Mouse (Mus musculus): ENCODE results near the gene Tmem60. TPM values are rescaled to one million over a fixed set of nuclear protein-coding genes. Genes with fewer than 3 reads are reported as not detected.

The Tmem60 gene
- polyA plus RNA-seq, 1 experiment, result 14.5 TPM

DNA sequence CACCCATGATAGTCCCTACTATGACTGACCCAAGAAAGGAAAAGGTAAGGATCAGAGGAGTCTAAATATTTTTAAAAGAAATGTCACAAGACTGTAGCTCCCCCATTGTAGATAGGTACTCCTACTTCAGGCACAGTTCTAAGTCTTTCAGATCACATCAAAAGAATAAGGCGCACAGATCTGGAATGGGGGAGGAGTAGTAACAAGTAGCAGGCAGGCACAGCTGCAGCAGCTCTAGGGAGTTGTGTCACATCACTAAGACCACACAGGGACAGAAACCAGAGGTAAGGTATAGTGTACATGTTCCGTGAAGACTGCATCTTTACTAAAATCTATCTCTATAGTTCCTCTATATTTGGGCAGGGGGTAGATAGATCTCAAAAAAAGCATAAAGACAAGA is 29.8 kb downstream of the Tmem60 start:
- H3K27me3 ChIP-seq (ENCODE audit: control insufficient read depth, insufficient read depth, insufficient read length), result no peaks in the 10 kb centered on the region
- no peak overlapping the region for H3K4me3 ChIP-seq
- H3ac ChIP-seq (ENCODE audit: control insufficient read depth, insufficient read length), result no peak overlapping the region
- TF ChIP-seq CEBPB (IDR thresholded peaks at IDR 0.05; ENCODE audit: insufficient read depth, poor library complexity, severe bottlenecking) (no peak), MYOD1 (IDR thresholded peaks at IDR 0.05; ENCODE audit: control insufficient read depth in 1 of 3, insufficient read length in 2 of 3, low read depth in 2 of 3) (peak in 1 of 3 experiments; percentile 14)
- no peak overlapping the region for H3K4me2 ChIP-seq (ENCODE audit: low read depth)
- peaks cover 36% of the 10 kb centered on the region for H3K79me2 ChIP-seq (ENCODE audit: control insufficient read depth, insufficient read depth)
- H3K36me3 ChIP-seq (ENCODE audit: control insufficient read depth, insufficient read depth), result peaks cover 4% of the 10 kb centered on the region

- Histone ChIP-seq H3ac (ENCODE audit: control insufficient read depth, insufficient read length) (no peak overlapping the region), H3K4me3 (no peak overlapping the region), H3K4me2 (ENCODE audit: low read depth) (peak overlapping the region; percentile 31), H3K79me2 (ENCODE audit: control insufficient read depth, insufficient read depth) (peaks cover 36% of the 10 kb centered on the region), H3K36me3 (ENCODE audit: control insufficient read depth, insufficient read depth) (peaks cover 6% of the 10 kb centered on the region), H3K27me3 (ENCODE audit: control insufficient read depth, insufficient read depth, insufficient read length) (no peaks in the 10 kb centered on the region)
- no peak for TF ChIP-seq POLR2A (IDR thresholded peaks at IDR 0.05; ENCODE audit: insufficient read length, low read depth)
- TF ChIP-seq CEBPB (IDR thresholded peaks at IDR 0.05; ENCODE audit: insufficient read depth, poor library complexity, severe bottlenecking), result 0 out of 2 replicates have a peak, but pooled peaks have one; percentile 34
- peak; percentile 58 for TF ChIP-seq SRF (IDR thresholded peaks at IDR 0.05; ENCODE audit: control insufficient read depth, insufficient read length, low read depth)
These were observed 31.6 kb downstream of the Tmem60 start for GRCm38 (mm10) chr5:20913372-20914275.

GRCm38 (mm10) chr5:20918967-20919366 is 37.0 kb downstream of the Tmem60 start:
- H3K4me3 ChIP-seq, result no peak overlapping the region

DNA sequence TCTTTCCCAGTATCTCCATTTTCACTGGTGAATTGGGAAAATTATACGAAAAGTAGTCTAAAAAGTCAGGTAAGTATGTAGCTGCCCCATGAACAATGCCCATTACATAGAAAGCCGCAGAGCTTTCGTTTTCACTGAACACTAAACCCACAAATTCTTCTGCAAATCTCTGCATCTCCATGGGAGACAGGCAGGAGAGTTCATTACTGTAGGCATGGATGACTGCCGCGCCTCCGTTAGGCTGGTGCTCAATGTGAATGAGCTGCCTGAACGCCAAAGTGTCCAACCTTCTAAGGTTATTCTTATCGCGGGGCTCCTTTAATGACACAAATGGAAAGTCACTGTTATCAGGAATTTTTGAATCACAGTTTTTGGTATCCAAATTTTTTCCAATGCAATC is 37.6 kb downstream of the Tmem60 start:
- H3K4me3 ChIP-seq, result no peak overlapping the region
- no peak for TF ChIP-seq MAX (IDR thresholded peaks at IDR 0.05; ENCODE audit: low read depth)
- no peak for TF ChIP-seq USF1 (IDR thresholded peaks at IDR 0.05; ENCODE audit: low read depth)
- TF ChIP-seq MYOD1 (IDR thresholded peaks at IDR 0.05; ENCODE audit: control insufficient read depth in 1 of 3, insufficient read length in 2 of 3, low read depth in 2 of 3), result no peak
- no peak for TF ChIP-seq MYOG (IDR thresholded peaks at IDR 0.05; ENCODE audit: control insufficient read depth in 1 of 3, insufficient read depth in 1 of 3, insufficient read length in 2 of 3, low read depth in 2 of 3)
- no peak for TF ChIP-seq E2F4 (IDR thresholded peaks at IDR 0.05; ENCODE audit: insufficient read depth)
- TF ChIP-seq POLR2A (IDR thresholded peaks at IDR 0.05; ENCODE audit: insufficient read length, low read depth), result no peak
- TF ChIP-seq POLR2AphosphoS2 (IDR thresholded peaks at IDR 0.05; ENCODE audit: insufficient read length, low read depth), result no peak
- no peak for TF ChIP-seq CEBPB (IDR thresholded peaks at IDR 0.05; ENCODE audit: insufficient read depth, poor library complexity, severe bottlenecking)
- TF ChIP-seq REST (IDR thresholded peaks at IDR 0.05; ENCODE audit: insufficient read depth, insufficient read length), result no peak
- no peak for TF ChIP-seq TCF12 (IDR thresholded peaks at IDR 0.05; ENCODE audit: insufficient read depth, poor library complexity, severe bottlenecking)
- no peaks in the 10 kb centered on the region for H3K27me3 ChIP-seq (ENCODE audit: control insufficient read depth, insufficient read depth, insufficient read length)
- H3K36me3 ChIP-seq (ENCODE audit: control insufficient read depth, insufficient read depth), result peaks cover 6% of the 10 kb centered on the region
- peaks cover 28% of the 10 kb centered on the region for H3K79me2 ChIP-seq (ENCODE audit: control insufficient read depth, insufficient read depth)
- no peak overlapping the region for H3K4me2 ChIP-seq (ENCODE audit: low read depth)
- H3ac ChIP-seq (ENCODE audit: control insufficient read depth, insufficient read length), result no peak overlapping the region

More at GRCm38 (mm10) chr5:20918967-20919366, 37.0 kb downstream of the Tmem60 start:
- Histone ChIP-seq H3K27me3 (ENCODE audit: control insufficient read depth, insufficient read depth, insufficient read length) (no peaks in the 10 kb centered on the region), H3ac (ENCODE audit: control insufficient read depth, insufficient read length) (no peak overlapping the region), H3K79me2 (ENCODE audit: control insufficient read depth, insufficient read depth) (peaks cover 28% of the 10 kb centered on the region), H3K4me2 (ENCODE audit: low read depth) (no peak overlapping the region), H3K36me3 (ENCODE audit: control insufficient read depth, insufficient read depth) (peaks cover 6% of the 10 kb centered on the region)
- no peak for TF ChIP-seq POLR2A (IDR thresholded peaks at IDR 0.05; ENCODE audit: insufficient read length, low read depth)
- no peak for TF ChIP-seq MYOD1 (IDR thresholded peaks at IDR 0.05; ENCODE audit: control insufficient read depth in 1 of 3, insufficient read length in 2 of 3, low read depth in 2 of 3)

DNA sequence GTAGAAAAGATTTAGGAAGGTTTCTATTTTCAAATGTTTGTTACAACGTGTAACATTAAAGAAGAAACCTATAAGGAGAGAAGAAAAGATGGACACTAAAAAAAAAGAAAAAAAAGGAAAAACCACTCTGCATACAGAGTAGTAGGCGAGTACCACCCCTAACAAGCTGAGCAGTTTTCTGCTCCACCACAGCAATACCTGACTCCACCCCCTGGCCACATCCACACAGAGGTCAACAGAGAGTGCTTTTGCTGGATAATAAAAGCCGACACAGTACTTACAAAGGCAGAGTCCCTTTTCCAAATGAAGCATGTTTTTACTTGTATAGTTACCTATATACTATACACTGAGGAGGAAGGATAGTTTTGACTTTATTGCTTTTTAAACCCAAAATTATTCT is 42.6 kb downstream of the Tmem60 start:
- Histone ChIP-seq H3K4me3 (no peak overlapping the region), H3K4me2 (ENCODE audit: low read depth) (no peak overlapping the region), H3K27me3 (ENCODE audit: control insufficient read depth, insufficient read depth, insufficient read length) (no peaks in the 10 kb centered on the region), H3ac (ENCODE audit: control insufficient read depth, insufficient read length) (no peak overlapping the region), H3K79me2 (ENCODE audit: control insufficient read depth, insufficient read depth) (peaks cover 54% of the 10 kb centered on the region), H3K36me3 (ENCODE audit: control insufficient read depth, insufficient read depth) (no peaks in the 10 kb centered on the region)
- no peak for TF ChIP-seq CEBPB (IDR thresholded peaks at IDR 0.05; ENCODE audit: insufficient read depth, poor library complexity, severe bottlenecking)
- TF ChIP-seq REST (IDR thresholded peaks at IDR 0.05; ENCODE audit: insufficient read depth, insufficient read length), result no peak
- TF ChIP-seq MAX (IDR thresholded peaks at IDR 0.05; ENCODE audit: low read depth), result no peak
- no peak for TF ChIP-seq MYOG (IDR thresholded peaks at IDR 0.05; ENCODE audit: control insufficient read depth in 1 of 3, insufficient read depth in 1 of 3, insufficient read length in 2 of 3, low read depth in 2 of 3)

DNA sequence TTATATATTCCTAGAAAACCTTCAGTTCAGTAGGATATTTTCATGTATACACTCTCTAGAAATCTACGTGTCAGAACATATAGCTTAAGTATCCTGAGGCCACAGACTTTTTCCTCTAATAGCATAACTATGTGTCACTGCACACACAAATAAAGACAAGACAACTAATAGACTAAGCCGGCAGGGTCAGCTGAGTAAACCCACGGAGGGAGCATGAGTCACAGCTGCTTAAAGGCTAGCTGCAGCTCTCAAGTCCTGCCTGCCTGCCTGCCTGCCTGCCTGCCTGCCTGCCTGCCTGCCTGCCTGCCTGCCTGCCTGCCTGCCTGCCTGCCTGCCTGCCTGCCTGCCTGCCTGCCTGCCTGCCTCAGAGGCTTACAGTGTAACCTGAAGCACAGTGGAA is 43.5 kb downstream of the Tmem60 start:
- H3K4me2 ChIP-seq (ENCODE audit: low read depth), result no peak overlapping the region
- peaks cover 50% of the 10 kb centered on the region for H3K79me2 ChIP-seq (ENCODE audit: control insufficient read depth, insufficient read depth)
- no peaks in the 10 kb centered on the region for H3K36me3 ChIP-seq (ENCODE audit: control insufficient read depth, insufficient read depth)
- H3ac ChIP-seq (ENCODE audit: control insufficient read depth, insufficient read length), result no peak overlapping the region
- no peak for TF ChIP-seq CEBPB (IDR thresholded peaks at IDR 0.05; ENCODE audit: insufficient read depth, poor library complexity, severe bottlenecking)
- TF ChIP-seq POLR2AphosphoS2 (IDR thresholded peaks at IDR 0.05; ENCODE audit: insufficient read length, low read depth), result no peak
- no peak for TF ChIP-seq E2F4 (IDR thresholded peaks at IDR 0.05; ENCODE audit: insufficient read depth)
- no peak for TF ChIP-seq TCF12 (IDR thresholded peaks at IDR 0.05; ENCODE audit: insufficient read depth, poor library complexity, severe bottlenecking)
- no peak for TF ChIP-seq REST (IDR thresholded peaks at IDR 0.05; ENCODE audit: insufficient read depth, insufficient read length)
- TF ChIP-seq POLR2A (IDR thresholded peaks at IDR 0.05; ENCODE audit: insufficient read length, low read depth), result no peak
- no peak for TF ChIP-seq USF1 (IDR thresholded peaks at IDR 0.05; ENCODE audit: low read depth)
- TF ChIP-seq MAX (IDR thresholded peaks at IDR 0.05; ENCODE audit: low read depth), result no peak
- TF ChIP-seq TCF3 (IDR thresholded peaks at IDR 0.05; ENCODE audit: insufficient read length, low read depth), result no peak
- TF ChIP-seq SRF (IDR thresholded peaks at IDR 0.05; ENCODE audit: control insufficient read depth, insufficient read length, low read depth), result no peak
- TF ChIP-seq MYOD1 (IDR thresholded peaks at IDR 0.05; ENCODE audit: control insufficient read depth in 1 of 3, insufficient read length in 2 of 3, low read depth in 2 of 3), result no peak
- TF ChIP-seq MYOG (IDR thresholded peaks at IDR 0.05; ENCODE audit: control insufficient read depth in 1 of 3, insufficient read depth in 1 of 3, insufficient read length in 2 of 3, low read depth in 2 of 3), result no peak
- no peak overlapping the region for H3K4me3 ChIP-seq
- no peaks in the 10 kb centered on the region for H3K27me3 ChIP-seq (ENCODE audit: control insufficient read depth, insufficient read depth, insufficient read length)

Data from myocyte (in vitro differentiated cells).